19 mouse cellular contexts compared by ENCODE assay signal in genomic region chr10:101316659-101317338, GRCm38 (mm10).
A peak's percentile ranks its signal among the peaks of the same experiment; 100 is the strongest.
DNase-seq lines count a peak whose midpoint lies in the region; ATAC-seq and TF ChIP-seq lines count a peak whose summit lies in the region.
"Had no signal": no experiment of that assay in that cellular context is flagged by ENCODE, and none has a peak within 500 bp of the region (broad histone marks: within the 10 kb centered on the region; RNA-seq: fewer than 3 reads in every experiment).

No protein-coding gene starts in this region.

- peak; percentile 57 for ATAC-seq in embryonic facial prominence, embryonic 14.5 days (ENCODE audit: low read depth)
- no peak for ATAC-seq in kidney, postnatal 0 days (replicated peaks; ENCODE audit: low FRiP score, low read depth)
- ATAC-seq: intestine, embryonic 16.5 days; midbrain, embryonic 16.5 days had no signal

- H3K27ac ChIP-seq in embryonic facial prominence, embryonic 14.5 days (replicated peaks; ENCODE audit: low read depth, low read length), result no peak overlapping the region
- H3K27ac ChIP-seq in embryonic facial prominence, embryonic 10.5 days (replicated peaks), result no peak overlapping the region
- H3K27ac ChIP-seq in kidney, postnatal 0 days, result no peak overlapping the region
- H3K27ac ChIP-seq: limb, embryonic 15.5 days; neural tube, embryonic 12.5 days had no signal

- WGBS in embryonic facial prominence, embryonic 14.5 days, result 58% methylated on average over 3 of the region's 3 CpGs
- WGBS in embryonic facial prominence, embryonic 10.5 days, result 84% methylated on average over 3 of the region's 3 CpGs
- whole genome bisulfite sequencing in kidney, postnatal 0 days, result 66% methylated on average over 3 of the region's 3 CpGs

- H3K4me3 ChIP-seq in embryonic facial prominence, embryonic 14.5 days (ENCODE audit: low read depth, low read length), result no peak overlapping the region
- no peak overlapping the region for H3K4me3 ChIP-seq in embryonic facial prominence, embryonic 10.5 days
- H3K4me3 ChIP-seq in kidney, postnatal 0 days (replicated peaks; ENCODE audit: low read depth, low read length), result no peak overlapping the region
- H3K4me3 ChIP-seq: limb, embryonic 15.5 days; neural tube, embryonic 12.5 days had no signal

- TF ChIP-seq CTCF in kidney, postnatal 0 days (IDR thresholded peaks at IDR 0.05; ENCODE audit: low read depth), result no peak

- no peak overlapping the region for H3K9ac ChIP-seq in embryonic facial prominence, embryonic 14.5 days (ENCODE audit: low read depth, low read length)
- no peak overlapping the region for H3K9ac ChIP-seq in kidney, postnatal 0 days (ENCODE audit: low read depth, low read length)
- H3K9ac ChIP-seq: limb, embryonic 15.5 days; neural tube, embryonic 12.5 days had no signal

- no peaks in the 10 kb centered on the region for H3K9me3 ChIP-seq in embryonic facial prominence, embryonic 14.5 days (ENCODE audit: control insufficient read depth, low read length)
- no peaks in the 10 kb centered on the region for H3K9me3 ChIP-seq in embryonic facial prominence, embryonic 10.5 days
- H3K9me3 ChIP-seq in kidney, postnatal 0 days (replicated peaks; ENCODE audit: low read length), result no peaks in the 10 kb centered on the region
- H3K9me3 ChIP-seq: limb, embryonic 15.5 days; neural tube, embryonic 12.5 days had no signal

- no peaks in the 10 kb centered on the region for H3K27me3 ChIP-seq in embryonic facial prominence, embryonic 14.5 days (replicated peaks; ENCODE audit: control insufficient read depth, insufficient read depth, low read length)
- no peaks in the 10 kb centered on the region for H3K27me3 ChIP-seq in embryonic facial prominence, embryonic 10.5 days (replicated peaks; ENCODE audit: low read depth, poor library complexity, severe bottlenecking)
- H3K27me3 ChIP-seq in kidney, postnatal 0 days (ENCODE audit: insufficient read depth, low read length), result no peaks in the 10 kb centered on the region
- H3K27me3 ChIP-seq: limb, embryonic 15.5 days; neural tube, embryonic 12.5 days had no signal

- no peaks in the 10 kb centered on the region for H3K4me1 ChIP-seq in embryonic facial prominence, embryonic 14.5 days (ENCODE audit: control insufficient read depth, insufficient read depth, low read length)
- H3K4me1 ChIP-seq in embryonic facial prominence, embryonic 10.5 days, result no peaks in the 10 kb centered on the region
- H3K4me1 ChIP-seq in kidney, postnatal 0 days (replicated peaks; ENCODE audit: insufficient read depth, low read length), result no peaks in the 10 kb centered on the region
- H3K4me1 ChIP-seq: limb, embryonic 15.5 days; neural tube, embryonic 12.5 days had no signal

- no peaks in the 10 kb centered on the region for H3K36me3 ChIP-seq in embryonic facial prominence, embryonic 14.5 days (ENCODE audit: control insufficient read depth, insufficient read depth, low read length)
- no peaks in the 10 kb centered on the region for H3K36me3 ChIP-seq in embryonic facial prominence, embryonic 10.5 days (replicated peaks)
- H3K36me3 ChIP-seq in kidney, postnatal 0 days (ENCODE audit: insufficient read depth, low read length), result no peaks in the 10 kb centered on the region
- H3K36me3 ChIP-seq: limb, embryonic 15.5 days; neural tube, embryonic 12.5 days had no signal

- H3K4me2 ChIP-seq in embryonic facial prominence, embryonic 14.5 days (ENCODE audit: low read depth, low read length), result no peak overlapping the region
- no peak overlapping the region for H3K4me2 ChIP-seq in kidney, postnatal 0 days (ENCODE audit: low read length)
- H3K4me2 ChIP-seq: limb, embryonic 15.5 days; neural tube, embryonic 12.5 days had no signal

- DNase-seq in embryonic facial prominence, embryonic 14.5 days (ENCODE audit: low spot score), result peak; percentile 85
- DNase-seq in embryonic facial prominence, embryonic 10.5 days (ENCODE audit: low spot score), result no peak
- DNase-seq in kidney, postnatal 0 days (ENCODE audit: low spot score), result peak; percentile 43
- DNase-seq in kidney, adult 8-10 months, result no peak
- peak; percentile 9 for DNase-seq in retina, postnatal 1 day
- no peak for DNase-seq in retina, embryonic 14.5 days (ENCODE audit: low spot score)
- no peak for DNase-seq in heart, adult 18-20 months
- DNase-seq in testis, postnatal 10 days (ENCODE audit: low spot score), result no peak
- DNase-seq: adrenal gland, postnatal 14 days; cerebellum, postnatal 14 days; gastrocnemius, postnatal 10 days; heart, postnatal 14 days; kidney, postnatal 4 days; layer of hippocampus, postnatal 36 days; lung, adult 18-20 months had no signal

Comparison
In these comparisons a context has a peak if more than half of its experiments do, and no peak if none do; other contexts are left out.
1. DNase-seq: peak in embryonic facial prominence, embryonic 14.5 days (single experiment), kidney, postnatal 0 days (single experiment) and retina, postnatal 1 day (single experiment); none in embryonic facial prominence, embryonic 10.5 days (single experiment), kidney, adult 8-10 months (0 of 2), retina, embryonic 14.5 days (single experiment), heart, adult 18-20 months (0 of 2) and testis, postnatal 10 days (single experiment).